Mouse (Mus musculus) thymus, adult 2 months (tissue): Measurements from ENCODE around the gene Pole.

Experiments
- CTCF ChIP-seq: fragments of 200-500 bp; IDR thresholded peaks from 2 replicates; pipeline ENCODE4 v1.5.1; 2012; ENCODE audit warnings: mild to moderate bottlenecking, control low read depth, low read length, moderate library complexity, borderline replicate concordance; ENCODE audit not compliant: control insufficient read depth, poor library complexity, insufficient read depth; ENCODE audit errors: extremely low read depth
- POLR2A ChIP-seq: fragments of 200-500 bp; IDR thresholded peaks from 2 replicates; pipeline ENCODE4 v1.6.1; 2012; ENCODE audit warnings: mild to moderate bottlenecking, low read length, control low read depth, moderate library complexity; ENCODE audit not compliant: control insufficient read depth, poor library complexity, insufficient read depth; ENCODE audit errors: extremely low read depth

DNA sequence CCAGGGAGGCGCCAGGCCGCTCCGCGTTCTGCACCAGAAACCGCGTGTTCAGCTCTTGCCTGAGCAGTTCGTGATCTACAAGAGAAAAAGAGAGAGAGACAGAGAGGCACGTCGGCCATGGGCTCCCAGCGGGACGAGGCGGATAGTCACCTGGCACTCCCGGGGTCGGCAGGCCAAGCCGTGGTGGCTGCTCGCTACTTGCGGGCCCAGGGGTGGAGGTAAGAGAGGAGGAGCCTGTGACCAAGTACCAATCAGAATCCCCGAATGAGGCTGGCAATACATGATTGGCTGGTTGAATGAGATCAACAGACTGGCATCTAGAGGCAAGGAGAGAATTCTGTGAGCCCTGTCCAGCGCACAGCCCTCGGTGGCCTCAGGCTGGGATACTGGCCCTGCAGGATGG is 92.1 kb downstream of the Pole start:
- TF ChIP-seq POLR2A (no peak), CTCF (no peak)
